Mouse (Mus musculus): Measurements from ENCODE around the gene Grik3. TPM values are rescaled to one million over a fixed set of nuclear protein-coding genes. Genes with fewer than 3 reads are reported as not detected.

Grik3 gene
- total and polyA plus RNA-seq, 3 experiments = under 0.01 TPM; not detected in 2

DNA sequence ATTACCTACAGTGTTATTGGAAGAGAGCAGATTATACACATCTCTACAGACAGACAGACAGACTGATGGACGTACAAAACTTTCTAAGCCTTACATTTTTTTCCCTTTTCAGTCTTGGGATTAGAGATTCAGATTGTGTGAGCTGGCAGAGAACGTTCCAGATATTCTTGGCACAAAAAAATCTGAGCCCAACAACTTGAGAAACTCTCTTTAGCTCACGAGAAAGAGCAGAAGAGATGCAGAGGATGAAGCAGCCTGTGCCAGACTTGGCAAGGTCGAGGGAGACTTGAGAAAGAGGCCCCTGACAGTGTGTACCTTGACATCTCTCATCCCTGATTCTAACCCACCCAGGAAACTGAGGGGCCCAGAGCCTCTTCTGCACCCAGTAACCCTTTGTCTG lies 15.6 kb upstream of the Grik3 start:
- Histone ChIP-seq H3K36me3 (ENCODE audit: control insufficient read depth in 1 of 2, insufficient read depth in 2 of 2, low read length in 2 of 2) (no peaks in the 10 kb centered on the region), H3K4me1 (ENCODE audit: control insufficient read depth in 1 of 2, insufficient read depth in 2 of 2, low read length in 2 of 2) (no peaks in the 10 kb centered on the region), H3K9ac (ENCODE audit: control insufficient read depth, low read depth, low read length, poor library complexity, severe bottlenecking) (no peak overlapping the region), H3K27ac (ENCODE audit: control insufficient read depth, low read depth, low read length) (no peak overlapping the region), H3K27me3 (ENCODE audit: control insufficient read depth in 1 of 2, insufficient read depth in 2 of 2, low read length in 2 of 2) (no peaks in the 10 kb centered on the region), H3K9me3 (replicated peaks; ENCODE audit: insufficient read depth, low read length) (no peaks in the 10 kb centered on the region), H3K4me3 (ENCODE audit: control insufficient read depth in 1 of 2, insufficient read depth in 1 of 2, low read depth in 2 of 2, low read length in 2 of 2) (no peak overlapping the region), H3K79me2 (ENCODE audit: control insufficient read depth, insufficient read depth, low read length, poor library complexity) (no peaks in the 10 kb centered on the region)
- no peak for TF ChIP-seq CTCF (IDR thresholded peaks at IDR 0.05 in 2 of 3, conservative IDR thresholded peaks at IDR 0.05 in 1 of 3; ENCODE audit: control insufficient read depth in 1 of 3, insufficient read depth in 1 of 3, low read depth in 2 of 3, low read length in 3 of 3, poor library complexity in 1 of 3, severe bottlenecking in 1 of 3)
- DNase-seq (ENCODE audit: low read depth, low spot score) = no peak

DNA sequence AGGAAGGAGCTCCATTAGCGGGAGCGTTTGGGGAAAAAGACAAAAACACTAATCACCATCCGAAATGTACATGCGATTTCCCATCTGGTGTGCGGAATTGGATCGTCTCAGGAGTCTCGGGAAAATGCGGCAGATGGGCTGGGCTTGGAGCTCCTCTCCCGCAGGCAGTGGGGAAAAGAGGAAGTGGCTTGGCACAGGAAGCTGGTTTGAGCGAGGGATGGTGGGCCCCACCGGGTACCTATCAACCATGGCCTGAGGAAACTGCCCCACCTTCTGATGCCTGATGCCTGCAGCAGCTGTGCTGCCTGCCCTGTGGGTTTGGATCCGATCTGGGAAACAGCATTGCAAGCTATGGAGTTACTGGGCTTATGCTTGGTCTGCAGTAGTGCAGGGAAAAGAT lies 12.4 kb upstream of the Grik3 start:
- no peak for TF ChIP-seq JUND (IDR thresholded peaks at IDR 0.05; ENCODE audit: low read depth, low read length)
- no peak for TF ChIP-seq CHD1 (IDR thresholded peaks at IDR 0.05; ENCODE audit: low read depth, low read length)
- TF ChIP-seq EP300 (IDR thresholded peaks at IDR 0.05; ENCODE audit: low read depth in 1 of 2, low read length in 2 of 2) = no peak
- no peak for TF ChIP-seq UBTF (IDR thresholded peaks at IDR 0.05; ENCODE audit: borderline replicate concordance, insufficient read depth, low read depth, low read length)
- no peak for TF ChIP-seq CHD2 (IDR thresholded peaks at IDR 0.05; ENCODE audit: low read length)
- no peak for TF ChIP-seq ELF1 (IDR thresholded peaks at IDR 0.05; ENCODE audit: low read depth, low read length)
- TF ChIP-seq TAL1 (IDR thresholded peaks at IDR 0.05; ENCODE audit: low read length) = no peak
- no peak for TF ChIP-seq HCFC1 (IDR thresholded peaks at IDR 0.05; ENCODE audit: low read depth, low read length)
- no peak for TF ChIP-seq POLR2AphosphoS5 (IDR thresholded peaks at IDR 0.05; ENCODE audit: borderline replicate concordance, low read depth, low read length)
- TF ChIP-seq RAD21 (IDR thresholded peaks at IDR 0.05; ENCODE audit: low read depth, low read length) = no peak
- H3K4me3 ChIP-seq (ENCODE audit: control insufficient read depth in 1 of 2, insufficient read depth in 1 of 2, low read depth in 2 of 2, low read length in 2 of 2) = no peak overlapping the region
- H3K9ac ChIP-seq (ENCODE audit: control insufficient read depth, low read depth, low read length, poor library complexity, severe bottlenecking) = no peak overlapping the region
- no peaks in the 10 kb centered on the region for H3K27me3 ChIP-seq (ENCODE audit: control insufficient read depth in 1 of 2, insufficient read depth in 2 of 2, low read length in 2 of 2)
- no peaks in the 10 kb centered on the region for H3K4me1 ChIP-seq (ENCODE audit: control insufficient read depth in 1 of 2, insufficient read depth in 2 of 2, low read length in 2 of 2)
- DNase-seq (ENCODE audit: low read depth, low spot score) = no peak
- no peak overlapping the region for H3K27ac ChIP-seq (ENCODE audit: control insufficient read depth, low read depth, low read length)
- H3K36me3 ChIP-seq (ENCODE audit: control insufficient read depth in 1 of 2, insufficient read depth in 2 of 2, low read length in 2 of 2) = no peaks in the 10 kb centered on the region
- H3K79me2 ChIP-seq (ENCODE audit: control insufficient read depth, insufficient read depth, low read length, poor library complexity) = no peaks in the 10 kb centered on the region
- H3K9me3 ChIP-seq (replicated peaks; ENCODE audit: insufficient read depth, low read length) = no peaks in the 10 kb centered on the region

DNA sequence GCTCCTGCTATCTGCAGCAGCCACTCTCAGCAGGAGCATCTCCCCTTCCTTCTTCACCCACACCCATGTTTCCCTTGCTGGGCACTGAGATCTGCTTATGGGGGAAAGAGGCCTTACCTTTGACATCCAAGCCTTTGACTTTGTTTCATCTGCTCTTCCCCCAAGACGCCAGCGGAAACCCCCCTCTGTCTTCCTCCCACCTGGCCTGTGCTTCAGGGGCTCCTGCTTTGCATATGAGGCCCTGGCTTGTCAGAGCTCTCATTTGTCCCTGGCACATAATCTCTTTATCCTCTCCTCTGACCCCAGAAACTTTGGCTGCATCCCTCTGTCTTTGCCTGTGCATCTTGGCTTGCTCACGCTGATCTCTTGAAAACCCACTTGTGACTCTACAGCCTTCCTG lies 9.2 kb upstream of the Grik3 start:
- Histone ChIP-seq H3K36me3 (ENCODE audit: control insufficient read depth in 1 of 2, insufficient read depth in 2 of 2, low read length in 2 of 2) (no peaks in the 10 kb centered on the region), H3K9ac (ENCODE audit: control insufficient read depth, low read depth, low read length, poor library complexity, severe bottlenecking) (no peak overlapping the region), H3K4me3 (ENCODE audit: control insufficient read depth in 1 of 2, insufficient read depth in 1 of 2, low read depth in 2 of 2, low read length in 2 of 2) (no peak overlapping the region), H3K4me1 (ENCODE audit: control insufficient read depth in 1 of 2, insufficient read depth in 2 of 2, low read length in 2 of 2) (no peaks in the 10 kb centered on the region), H3K27ac (ENCODE audit: control insufficient read depth, low read depth, low read length) (no peak overlapping the region), H3K27me3 (ENCODE audit: control insufficient read depth in 1 of 2, insufficient read depth in 2 of 2, low read length in 2 of 2) (no peaks in the 10 kb centered on the region), H3K79me2 (ENCODE audit: control insufficient read depth, insufficient read depth, low read length, poor library complexity) (no peaks in the 10 kb centered on the region), H3K9me3 (replicated peaks; ENCODE audit: insufficient read depth, low read length) (no peaks in the 10 kb centered on the region)
- DNase-seq (ENCODE audit: low read depth, low spot score) = no peak
- TF ChIP-seq GABPA (IDR thresholded peaks at IDR 0.05; ENCODE audit: low read depth, low read length) = no peak

Data from MEL (cell line).